Mouse (Mus musculus) stomach, embryonic 15.5 days (tissue): Measurements from ENCODE around the gene Evi5l. TPM values are rescaled to one million over a fixed set of nuclear protein-coding genes. Genes with fewer than 3 reads are reported as not detected.

ENCODE experiments used
- ATAC-seq: fragments of 200-750 bp; cut with Nextera tagmentation; 2 replicates; pipeline ENCODE4 v1.8.0; 2017; ENCODE audit warnings: low read depth, moderate number of reproducible peaks, moderate TSS enrichment; ENCODE audit not compliant: insufficient read depth, low FRiP score
- H3K27ac ChIP-seq: fragments of 300-500 bp; sonication (generic); 2 replicates; pipeline ENCODE4 v1.5.1; 2015; ENCODE audit warnings: mild to moderate bottlenecking, inconsistent platforms
- H3K27me3 ChIP-seq: fragments of 300-500 bp; sonication (generic); replicated peaks from 2 replicates; pipeline ENCODE4 v1.6.1; 2015; ENCODE audit warnings: inconsistent platforms
- H3K36me3 ChIP-seq: fragments of 300-500 bp; sonication (generic); 2 replicates; pipeline ENCODE4 v1.6.1; 2015; ENCODE audit warnings: inconsistent platforms
- H3K4me1 ChIP-seq: fragments of 300-500 bp; sonication (generic); 2 replicates; pipeline ENCODE4 v1.6.1; 2015; ENCODE audit warnings: inconsistent platforms
- H3K4me2 ChIP-seq: fragments of 300-500 bp; sonication (generic); 2 replicates; pipeline ENCODE4 v1.6.1; 2015; ENCODE audit warnings: mild to moderate bottlenecking, inconsistent platforms
- H3K4me3 ChIP-seq: fragments of 300-500 bp; sonication (generic); replicated peaks from 2 replicates; pipeline ENCODE4 v1.5.1; 2015; ENCODE audit warnings: inconsistent platforms
- H3K9ac ChIP-seq: fragments of 300-500 bp; sonication (generic); 2 replicates; pipeline ENCODE4 v1.6.1; 2015; ENCODE audit warnings: inconsistent platforms
- H3K9me3 ChIP-seq: fragments of 300-500 bp; sonication (generic); 2 replicates; pipeline ENCODE4 v1.6.1; 2016; ENCODE audit warnings: inconsistent platforms
- WGBS: fragments of 180-500 bp; shearing (Covaris S2); methylation state at CpG from one replicate; pipeline ENCODE4 v1.1.7; 2015; 5-methylcytosine and 5-hydroxymethylcytosine counted together
- polyA plus RNA-seq: library from polyadenylated mRNA; unstranded; fragments of >200 nt; fragmentation: Nextera tagmentation; extraction: Ambion mirVana; gene quantifications from 2 replicates; pipeline ENCODE4 v1.2.1, GENCODE M21; 2015

The Evi5l gene
- polyA plus RNA-seq, 1 experiment from 2014 or later, result 21.5 TPM

DNA sequence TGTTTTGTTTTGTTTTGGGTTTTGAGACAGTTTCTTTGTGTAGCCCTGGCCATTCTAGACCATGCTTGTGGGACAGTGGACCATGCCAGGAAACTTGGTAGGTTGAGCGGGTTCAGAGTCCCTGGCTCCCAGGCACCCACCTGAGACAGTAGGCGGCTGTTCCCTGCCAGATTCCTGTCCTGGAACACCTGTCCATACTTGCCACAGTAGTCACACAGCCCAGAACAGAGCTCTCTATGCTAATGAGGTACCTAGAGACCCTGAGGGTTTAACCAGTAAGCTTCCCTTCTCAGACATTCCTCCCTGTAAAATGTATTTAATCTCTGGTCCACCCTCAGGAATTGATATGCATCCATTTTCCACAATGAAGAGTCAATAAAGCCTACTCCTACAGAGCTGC is 7.7 kb downstream of the Evi5l start:
- no peaks in the 10 kb centered on the region for H3K36me3 ChIP-seq
- ATAC-seq, result no peak
- WGBS, result 78% methylated on average over 2 of the region's 2 CpGs

DNA sequence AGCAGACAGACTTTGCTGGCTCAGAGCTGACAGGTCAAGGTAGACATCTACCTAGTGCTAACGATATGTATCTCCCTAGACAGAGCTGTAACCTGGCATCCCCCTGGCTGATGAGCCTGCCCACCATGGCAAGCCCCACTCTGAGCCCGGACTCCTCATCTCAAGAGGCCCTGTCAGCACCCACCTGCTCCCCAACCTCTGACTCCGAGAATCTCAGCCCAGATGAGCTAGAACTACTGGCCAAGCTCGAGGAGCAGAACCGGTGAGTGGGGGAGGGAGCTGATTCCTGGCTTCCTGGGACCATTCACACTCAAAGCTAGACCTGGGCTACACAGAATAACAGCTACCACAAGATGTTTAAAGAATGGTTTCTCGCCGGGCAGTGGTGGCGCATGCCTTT is 17.0 kb downstream of the Evi5l start:
- no peak overlapping the region for H3K27ac ChIP-seq
- H3K36me3 ChIP-seq, result peaks cover 10% of the 10 kb centered on the region; the same call in 1 of the 2 replicates
- no peak overlapping the region for H3K4me2 ChIP-seq
- H3K27me3 ChIP-seq, result no peaks in the 10 kb centered on the region
- 84% methylated on average over 8 of the region's 8 CpGs for WGBS
- H3K9me3 ChIP-seq, result no peaks in the 10 kb centered on the region
- H3K4me3 ChIP-seq, result no peak overlapping the region
- H3K4me1 ChIP-seq, result no peaks in the 10 kb centered on the region
- ATAC-seq, result no peak
- no peak overlapping the region for H3K9ac ChIP-seq

More for the DNA sequence above, 7.7 kb downstream of the Evi5l start:
- H3K4me1 ChIP-seq, result no peaks in the 10 kb centered on the region
- H3K9me3 ChIP-seq, result no peaks in the 10 kb centered on the region
- H3K4me2 ChIP-seq, result no peak overlapping the region
- no peak overlapping the region for H3K27ac ChIP-seq
- H3K9ac ChIP-seq, result no peak overlapping the region
- no peaks in the 10 kb centered on the region for H3K27me3 ChIP-seq
- H3K4me3 ChIP-seq, result no peak overlapping the region

DNA sequence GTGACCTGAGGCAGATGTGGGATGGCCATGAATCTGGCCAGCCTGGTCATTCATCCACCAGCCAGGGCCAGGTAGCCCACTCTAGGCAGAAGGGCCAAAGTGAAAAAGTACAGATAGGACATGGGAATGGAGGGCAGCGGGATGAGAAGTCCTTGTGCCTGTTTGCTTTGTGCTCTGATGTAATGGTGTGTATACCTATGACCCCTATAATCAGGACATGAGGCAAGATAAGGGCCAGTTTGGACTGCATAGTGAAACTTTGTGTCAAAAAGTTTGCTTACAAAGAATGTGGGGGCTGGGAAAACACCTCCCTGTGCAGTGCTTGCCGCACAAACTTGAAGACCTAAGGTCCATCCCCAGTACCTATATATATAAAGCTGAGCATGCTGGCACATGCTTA is 19.8 kb downstream of the Evi5l start:
- no peak overlapping the region for H3K4me2 ChIP-seq
- peaks cover 10% of the 10 kb centered on the region; the same call in 1 of the 2 replicates for H3K36me3 ChIP-seq
- H3K9me3 ChIP-seq, result no peaks in the 10 kb centered on the region
- no peak for ATAC-seq
- no peak overlapping the region for H3K9ac ChIP-seq
- H3K27ac ChIP-seq, result no peak overlapping the region
- WGBS, result 74% methylated on average over 2 of the region's 2 CpGs
- H3K4me1 ChIP-seq, result no peaks in the 10 kb centered on the region
- no peaks in the 10 kb centered on the region for H3K27me3 ChIP-seq
- H3K4me3 ChIP-seq, result no peak overlapping the region

DNA sequence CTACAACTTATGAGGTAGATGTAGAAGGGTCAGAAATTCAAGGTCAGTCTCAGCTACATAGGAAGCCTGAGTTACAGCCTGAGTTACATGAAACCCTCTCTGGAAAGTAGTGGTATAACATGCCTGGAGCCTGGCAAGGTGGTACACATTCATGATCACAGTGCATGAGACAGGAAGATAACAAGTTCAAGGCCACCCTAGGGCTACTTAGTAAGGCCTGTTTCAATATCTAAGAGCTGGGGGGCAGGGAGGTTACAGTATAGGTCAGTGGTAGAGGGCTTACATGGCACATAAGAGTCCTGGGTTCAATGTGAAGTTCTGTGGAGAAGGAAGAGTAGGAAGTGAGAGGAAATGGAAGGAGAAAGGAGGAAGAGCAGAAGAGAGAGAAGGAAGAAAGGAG is 22.2 kb downstream of the Evi5l start:
- 0 out of 2 replicates have a peak, but pooled peaks cover 5% of the 10 kb centered on the region for H3K4me1 ChIP-seq
- H3K9ac ChIP-seq, result no peak overlapping the region
- H3K4me2 ChIP-seq, result no peak overlapping the region
- no peaks in the 10 kb centered on the region for H3K27me3 ChIP-seq
- ATAC-seq, result no peak
- H3K27ac ChIP-seq, result no peak overlapping the region
- no peaks in the 10 kb centered on the region for H3K9me3 ChIP-seq
- H3K4me3 ChIP-seq, result no peak overlapping the region
- peaks cover 10% of the 10 kb centered on the region; the same call in 1 of the 2 replicates for H3K36me3 ChIP-seq

DNA sequence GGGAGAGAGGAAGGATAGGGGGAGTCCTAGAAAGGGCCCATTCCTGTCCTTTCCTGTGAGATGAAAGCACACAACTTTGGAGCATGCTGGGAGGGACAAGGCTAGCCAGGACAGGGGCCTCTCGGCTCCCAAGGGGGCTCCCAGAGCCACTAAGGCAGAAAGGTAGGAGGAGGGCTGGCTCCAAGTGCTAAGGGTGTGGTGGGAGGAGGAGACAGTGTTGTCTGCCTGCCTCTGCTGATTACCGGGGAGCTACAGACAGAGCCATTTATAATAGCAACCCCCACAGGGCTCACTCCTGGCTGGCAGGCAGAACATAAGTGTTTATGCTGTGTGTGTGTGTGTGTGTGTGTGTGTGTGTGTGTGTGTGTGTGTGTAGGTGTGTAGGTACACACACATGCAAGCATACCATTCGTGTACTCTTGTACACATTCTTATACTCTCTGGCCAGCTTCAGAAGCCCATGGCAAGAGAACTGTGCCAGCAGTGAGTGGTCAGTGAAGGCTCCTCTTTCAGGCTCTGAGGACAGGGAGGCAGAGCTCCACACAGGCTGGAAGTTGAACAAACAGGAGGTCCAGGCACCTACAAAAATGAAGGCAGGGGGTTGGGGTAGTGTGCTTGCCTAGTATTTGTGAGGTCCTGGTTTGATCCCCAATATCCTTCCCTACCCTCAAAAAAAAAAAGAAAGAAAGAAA is 22.8 kb downstream of the Evi5l start:
- 25% methylated on average over 3 of the region's 3 CpGs for WGBS
- Histone ChIP-seq H3K9ac (no peak overlapping the region), H3K4me2 (no peak overlapping the region), H3K9me3 (no peaks in the 10 kb centered on the region), H3K36me3 (peaks cover 10% of the 10 kb centered on the region; the same call in 1 of the 2 replicates), H3K4me3 (no peak overlapping the region), H3K27me3 (no peaks in the 10 kb centered on the region), H3K4me1 (0 out of 2 replicates have a peak, but pooled peaks cover 5% of the 10 kb centered on the region), H3K27ac (no peak overlapping the region)
- ATAC-seq, result peak; percentile 82; the same call in 1 of the 2 replicates

DNA sequence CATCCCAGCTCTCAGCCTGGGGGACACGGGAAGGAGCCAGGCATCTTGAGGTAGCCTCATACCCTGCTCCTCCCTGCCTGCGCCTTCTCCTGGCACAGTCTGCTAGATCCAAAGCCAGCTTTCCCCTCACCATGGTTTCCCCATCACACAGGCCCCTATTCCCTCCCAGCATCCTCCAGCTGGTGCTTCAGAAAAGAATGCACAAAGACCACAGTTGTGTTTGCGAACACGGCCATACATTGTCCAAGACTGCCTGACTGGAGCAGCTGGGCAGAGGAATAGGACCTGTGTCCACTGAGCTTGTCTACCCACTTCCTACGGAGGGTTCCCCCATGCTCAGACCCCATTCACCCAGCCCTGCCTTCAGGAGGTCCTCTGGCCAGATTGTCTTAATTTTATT is 25.9 kb downstream of the Evi5l start:
- H3K27me3 ChIP-seq, result no peaks in the 10 kb centered on the region
- H3K9ac ChIP-seq, result no peak overlapping the region
- H3K4me3 ChIP-seq, result no peak overlapping the region
- WGBS, result 57% methylated on average over 5 of the region's 5 CpGs
- no peaks in the 10 kb centered on the region for H3K9me3 ChIP-seq
- ATAC-seq, result no peak; the same call in 1 of the 2 replicates
- no peak overlapping the region for H3K27ac ChIP-seq
- peaks cover 6% of the 10 kb centered on the region; the same call in 1 of the 2 replicates for H3K36me3 ChIP-seq
- 0 out of 2 replicates have a peak, but pooled peaks cover 5% of the 10 kb centered on the region for H3K4me1 ChIP-seq
- H3K4me2 ChIP-seq, result no peak overlapping the region

DNA sequence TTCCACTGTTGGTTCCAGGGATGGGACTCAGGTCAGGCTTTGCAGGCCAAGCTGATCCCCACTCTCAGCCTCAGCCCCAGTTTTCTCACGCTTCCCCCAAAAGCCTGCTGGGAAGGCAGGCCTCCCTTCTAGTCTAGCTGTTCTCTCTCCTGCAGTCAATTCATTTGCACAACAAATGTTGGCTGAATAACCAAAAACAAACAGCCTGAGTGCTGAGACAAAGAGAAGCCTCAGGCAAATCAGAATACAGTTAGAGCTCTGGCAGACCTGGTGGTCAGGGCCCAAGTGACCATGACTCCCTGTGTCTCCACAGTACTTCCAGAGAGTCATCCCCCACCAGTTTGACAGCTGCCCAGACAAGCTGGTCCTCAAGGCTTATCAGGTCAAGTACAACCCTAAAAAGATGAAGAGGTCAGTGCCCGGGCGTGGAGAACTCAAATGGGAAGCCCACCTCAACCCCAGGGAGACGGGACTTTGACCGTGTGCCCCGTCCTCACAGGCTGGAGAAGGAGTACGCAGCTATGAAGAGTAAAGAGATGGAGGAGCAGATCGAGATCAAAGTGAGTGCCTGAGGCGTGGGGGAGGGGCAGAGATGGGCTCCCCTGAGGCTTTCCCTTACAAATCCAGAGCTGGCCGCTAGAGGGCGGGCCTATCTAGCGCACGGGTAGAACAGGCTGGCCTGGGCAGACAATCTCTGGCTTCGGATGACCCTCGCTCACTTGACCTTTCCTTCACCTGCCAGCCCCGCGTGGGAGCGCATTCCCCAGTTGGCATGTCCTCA is 26.6 kb downstream of the Evi5l start:
- Histone ChIP-seq H3K4me1 (0 out of 2 replicates have a peak, but pooled peaks cover 5% of the 10 kb centered on the region), H3K4me2 (peak overlapping the region; percentile 37; the same call in 1 of the 2 replicates), H3K27me3 (no peaks in the 10 kb centered on the region), H3K4me3 (no peak overlapping the region), H3K9me3 (no peaks in the 10 kb centered on the region), H3K36me3 (no peaks in the 10 kb centered on the region), H3K9ac (no peak overlapping the region), H3K27ac (no peak overlapping the region)
- ATAC-seq, result peak; percentile 75
- 11% methylated on average over 18 of the region's 18 CpGs for WGBS

DNA sequence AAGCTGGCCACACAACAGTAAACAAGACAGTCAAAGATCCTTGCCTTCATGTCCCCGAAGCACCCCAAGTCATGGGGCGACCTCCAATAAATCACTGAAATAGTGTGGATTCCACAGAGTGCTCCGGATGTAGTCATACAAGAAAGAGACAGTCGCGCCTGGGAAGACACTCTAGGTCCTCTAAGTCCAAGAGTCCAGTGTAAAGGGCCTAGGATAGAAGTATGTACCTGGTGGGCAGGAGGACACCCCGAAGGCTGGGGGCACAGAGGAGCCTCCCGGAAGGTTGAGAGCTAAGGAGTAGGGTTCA is 27.2 kb downstream of the Evi5l start:
- WGBS, result 47% methylated on average over 7 of the region's 7 CpGs
- Histone ChIP-seq H3K27ac (no peak overlapping the region), H3K4me2 (peak overlapping the region; percentile 37; the same call in 1 of the 2 replicates), H3K9ac (no peak overlapping the region), H3K4me1 (0 out of 2 replicates have a peak, but pooled peaks cover 5% of the 10 kb centered on the region), H3K27me3 (no peaks in the 10 kb centered on the region), H3K9me3 (no peaks in the 10 kb centered on the region), H3K36me3 (no peaks in the 10 kb centered on the region), H3K4me3 (no peak overlapping the region)
- no peak for ATAC-seq

DNA sequence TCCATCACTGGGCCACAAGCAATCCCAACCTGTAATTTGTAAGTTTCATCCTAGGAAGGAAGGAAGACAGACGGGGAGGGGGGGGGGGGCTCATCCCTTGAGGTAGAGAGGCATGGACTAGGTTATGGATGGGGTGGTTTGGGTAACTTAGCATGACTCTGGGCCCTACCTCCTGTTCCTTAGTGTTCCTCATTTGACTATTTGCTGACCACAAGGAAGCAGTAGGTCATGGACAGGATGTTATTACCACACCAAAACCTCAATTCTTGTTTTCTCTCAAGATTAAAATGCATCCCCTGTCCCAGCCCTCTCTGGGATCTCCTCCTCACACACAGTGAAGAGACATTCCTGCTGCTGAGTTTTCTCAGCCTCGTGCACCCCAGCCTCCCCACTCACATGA is 35.0 kb downstream of the Evi5l start:
- H3K36me3 ChIP-seq, result no peaks in the 10 kb centered on the region
- H3K9me3 ChIP-seq, result no peaks in the 10 kb centered on the region
- 58% methylated on average over 2 of the region's 2 CpGs for WGBS
- no peak overlapping the region for H3K27ac ChIP-seq
- H3K9ac ChIP-seq, result no peak overlapping the region
- peaks cover 6% of the 10 kb centered on the region; the same call in 1 of the 2 replicates for H3K27me3 ChIP-seq
- peaks cover 6% of the 10 kb centered on the region; the same call in 1 of the 2 replicates for H3K4me1 ChIP-seq
- ATAC-seq, result no peak
- H3K4me3 ChIP-seq, result no peak overlapping the region
- H3K4me2 ChIP-seq, result no peak overlapping the region

DNA sequence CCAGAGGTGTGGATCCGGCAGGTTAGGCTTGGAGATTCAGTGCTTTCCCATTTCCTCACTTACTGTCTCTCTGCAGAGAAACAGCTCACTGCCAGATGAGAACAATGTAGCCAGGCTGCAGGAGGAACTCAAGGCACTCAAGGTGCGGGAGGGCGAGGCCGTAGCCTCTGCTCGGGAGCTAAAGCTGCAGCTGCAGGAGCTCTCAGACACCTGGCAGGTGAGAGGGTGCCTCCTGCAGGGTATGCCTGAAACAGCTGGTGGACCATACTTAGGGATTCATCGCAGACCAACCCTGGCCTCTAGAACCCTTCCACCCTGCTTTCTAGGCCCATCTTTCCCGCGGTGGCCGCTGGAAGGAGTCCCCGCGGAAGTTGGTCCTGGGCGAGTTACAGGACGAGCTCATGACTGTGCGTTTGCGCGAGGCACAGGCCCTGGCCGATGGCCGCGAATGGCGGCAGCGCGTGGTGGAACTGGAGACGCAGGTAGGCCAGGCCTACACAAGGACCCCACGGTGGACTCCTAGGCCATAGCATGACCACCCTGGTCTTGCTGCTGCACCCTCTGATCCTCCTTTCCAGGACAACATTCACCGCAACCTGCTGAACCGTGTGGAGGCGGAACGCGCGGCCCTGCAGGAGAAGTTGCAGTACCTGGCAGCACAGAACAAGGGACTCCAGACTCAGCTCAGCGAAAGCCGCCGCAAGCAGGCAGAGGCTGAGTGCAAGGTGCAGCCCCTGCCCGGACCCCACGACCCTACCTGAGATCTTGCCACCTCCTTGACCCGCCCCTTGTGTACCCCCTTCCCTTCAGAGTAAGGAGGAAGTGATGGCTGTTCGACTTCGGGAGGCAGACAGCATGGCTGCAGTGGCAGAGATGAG is 39.1 kb downstream of the Evi5l start:
- WGBS, result 37% methylated on average over 38 of the region's 38 CpGs
- Histone ChIP-seq H3K27me3 (peaks cover 6% of the 10 kb centered on the region; the same call in 1 of the 2 replicates), H3K4me3 (no peak overlapping the region; the same call in 1 of the 2 replicates), H3K9me3 (no peaks in the 10 kb centered on the region), H3K4me1 (peaks cover 16% of the 10 kb centered on the region), H3K36me3 (no peaks in the 10 kb centered on the region), H3K9ac (no peak overlapping the region), H3K27ac (no peak overlapping the region), H3K4me2 (peak overlapping the region; percentile 26)
- peak; percentile 32; the same call in 1 of the 2 replicates for ATAC-seq

DNA sequence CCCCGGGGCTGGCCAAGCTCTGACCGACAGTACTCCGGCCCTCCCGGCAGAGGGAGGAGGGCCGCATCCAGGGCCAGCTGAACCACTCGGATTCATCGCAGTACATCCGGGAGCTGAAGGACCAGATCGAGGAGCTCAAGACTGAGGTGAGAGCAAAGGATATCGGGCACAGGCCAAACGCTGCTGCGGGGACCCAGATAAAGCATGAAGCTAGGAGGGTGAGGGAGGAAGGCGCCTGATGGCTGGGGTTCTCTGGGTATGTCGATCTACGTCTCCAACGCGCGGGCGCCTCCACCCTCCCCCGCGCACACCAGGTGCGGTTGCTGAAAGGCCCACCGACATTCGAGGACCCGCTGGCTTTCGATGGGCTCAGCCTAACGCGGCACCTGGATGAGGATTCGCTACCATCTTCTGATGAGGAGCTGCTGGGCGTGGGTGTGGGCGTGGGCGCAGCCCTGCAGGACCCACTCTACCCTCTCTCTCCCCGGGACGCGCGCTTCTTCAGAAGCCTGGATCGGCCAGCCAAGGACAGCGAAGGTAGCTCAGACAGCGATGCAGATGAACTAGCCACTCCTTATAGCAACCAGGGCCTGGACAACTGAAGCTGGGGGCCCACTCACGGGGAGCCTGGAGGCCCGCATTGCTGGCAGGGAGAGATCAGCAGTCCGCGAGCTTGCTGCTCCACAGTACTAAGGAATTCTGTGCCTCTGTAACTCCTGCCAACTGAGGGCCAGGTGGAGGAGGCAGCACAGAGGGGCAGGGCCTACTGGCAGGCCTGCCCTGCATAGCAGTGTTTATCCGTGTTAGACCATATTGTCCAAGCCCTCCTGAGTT is 40.0 kb downstream of the Evi5l start:
- Histone ChIP-seq H3K27ac (0 out of 2 replicates have a peak overlapping the region, but pooled peaks have one; percentile 8), H3K4me1 (peaks cover 16% of the 10 kb centered on the region), H3K4me3 (no peak overlapping the region; the same call in 1 of the 2 replicates), H3K9me3 (no peaks in the 10 kb centered on the region), H3K36me3 (no peaks in the 10 kb centered on the region), H3K4me2 (peak overlapping the region; percentile 26), H3K9ac (no peak overlapping the region), H3K27me3 (peaks cover 6% of the 10 kb centered on the region; the same call in 1 of the 2 replicates)
- 24% methylated on average over 44 of the region's 44 CpGs for WGBS
- peak; percentile 37 for ATAC-seq
